Mouse (Mus musculus) hematopoietic stem cell, adult 5-6 weeks (primary cell): ENCODE data around the gene Cfc1. TPM values are rescaled to one million over a fixed set of nuclear protein-coding genes. Genes with fewer than 3 reads are reported as not detected.
A peak's percentile ranks its signal among the peaks of the same experiment; 100 is the strongest.

Experiments used
- ATAC-seq, 2 experiments: fragments of 125-278 bp in 1 of 2; replicated peaks in 1 of 2; 2 replicates each; pipeline ENCODE4 v1.8.0; 2016 to 2017; ENCODE audit warnings: inconsistent platforms in 2 of 2, mild to moderate bottlenecking in 2 of 2, moderate number of reproducible peaks in 2 of 2, low read depth in 1 of 2, moderate TSS enrichment in 1 of 2; ENCODE audit not compliant: low FRiP score in 2 of 2, poor library complexity in 2 of 2, severe bottlenecking in 2 of 2, insufficient read depth in 1 of 2, low TSS enrichment in 1 of 2
- total RNA-seq: library from RNA; stranded (forward); fragments of 172-1452, 232-1000 nt; gene quantifications from 2 replicates; pipeline ENCODE4 v1.2.3, GENCODE M21; 2017

Gene Cfc1
- total RNA-seq: 0.40 and 1.9 TPM in 2 replicates

DNA sequence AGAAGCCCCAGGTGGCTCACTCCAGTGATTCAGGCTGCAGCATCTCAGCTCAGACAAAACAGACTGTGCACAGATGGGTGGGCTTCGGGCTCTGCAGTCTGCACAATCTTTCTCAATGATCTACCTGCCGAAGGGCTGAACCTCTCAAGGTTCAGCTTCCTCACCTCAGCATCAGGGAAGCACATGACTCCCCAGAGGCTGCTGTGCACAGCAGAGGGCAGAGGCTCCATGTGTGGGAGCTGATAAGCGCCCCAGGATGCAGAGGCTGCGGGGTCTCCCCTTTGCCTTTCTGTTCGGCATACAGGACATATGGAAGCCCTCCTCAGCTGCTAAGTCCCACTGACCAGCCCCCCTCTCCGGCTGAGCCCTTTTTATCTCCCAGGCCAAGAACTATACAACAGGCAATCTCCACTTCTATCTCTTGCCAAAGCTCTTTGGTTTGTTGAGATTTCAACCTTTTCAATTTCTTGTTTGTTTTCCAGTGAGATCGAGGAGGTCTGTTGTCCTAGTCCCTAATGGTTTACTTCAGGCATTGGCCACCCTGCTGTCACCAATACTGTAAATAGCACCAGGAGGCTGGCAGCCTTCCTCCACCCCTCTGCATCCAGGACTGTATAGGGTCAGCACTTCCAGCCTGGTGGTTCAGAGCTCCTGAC lies at the start of gene Cfc1:
Gene Cfc1 (plus strand): TSS at position 606 of the 656 bp plus-strand sequence.
- ATAC-seq: peak; percentile 43 to 69

DNA sequence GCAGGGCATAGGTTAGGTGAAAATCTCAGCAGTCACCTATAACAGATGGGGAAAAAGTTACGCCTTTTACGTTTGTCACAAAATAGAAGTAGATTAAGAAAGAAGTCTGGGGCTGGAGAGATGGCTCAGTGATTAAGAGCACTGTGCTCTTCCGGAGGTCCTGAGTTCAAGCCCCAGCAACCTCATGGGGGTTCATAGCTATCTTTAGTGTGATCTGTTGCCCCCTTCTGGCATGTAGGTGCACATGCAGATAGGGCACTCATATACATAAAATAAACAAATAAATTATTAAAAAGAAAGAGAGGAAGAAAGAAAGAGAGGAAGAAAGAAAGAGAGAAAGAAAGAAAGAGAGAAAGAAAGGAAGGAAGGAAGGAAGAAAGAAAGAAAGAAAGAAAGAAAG lies 48.1 kb upstream of the Cfc1 start:
- ATAC-seq: no peak

DNA sequence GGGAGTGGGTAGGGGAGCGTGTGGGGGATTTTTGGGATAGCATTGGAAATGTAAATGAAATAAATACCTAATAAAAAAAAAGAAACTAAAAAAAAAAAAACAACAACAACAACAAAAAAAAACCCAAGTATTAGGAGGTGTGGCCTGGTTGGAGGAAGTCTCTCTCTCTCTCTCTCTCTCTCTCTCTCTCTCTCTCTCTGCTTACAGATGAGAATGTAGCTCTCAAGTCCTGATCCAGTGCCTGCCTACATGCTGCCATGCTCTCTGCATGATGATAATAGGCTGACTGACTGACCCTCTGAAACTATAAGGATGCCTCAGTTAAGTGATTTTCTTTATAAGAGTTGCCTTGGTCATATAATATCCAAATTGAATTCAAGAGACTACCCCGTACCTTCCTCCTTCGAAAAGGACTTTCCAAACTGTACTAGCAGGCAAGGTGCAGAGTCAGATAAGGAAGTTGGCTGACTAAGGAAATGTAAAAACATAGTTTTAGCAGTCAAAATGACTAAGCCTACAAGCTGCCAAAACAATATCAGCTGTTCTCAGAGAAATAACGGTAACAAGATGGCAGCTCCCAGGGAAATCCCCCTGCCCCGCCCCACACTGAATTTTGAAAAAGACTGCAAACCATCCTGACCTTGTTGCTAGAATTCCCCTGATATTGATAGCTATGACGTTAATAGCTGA lies 45.5 kb upstream of the Cfc1 start:
- peak; percentile 19 to 46; a peak in 3 of 4 replicates for ATAC-seq

DNA sequence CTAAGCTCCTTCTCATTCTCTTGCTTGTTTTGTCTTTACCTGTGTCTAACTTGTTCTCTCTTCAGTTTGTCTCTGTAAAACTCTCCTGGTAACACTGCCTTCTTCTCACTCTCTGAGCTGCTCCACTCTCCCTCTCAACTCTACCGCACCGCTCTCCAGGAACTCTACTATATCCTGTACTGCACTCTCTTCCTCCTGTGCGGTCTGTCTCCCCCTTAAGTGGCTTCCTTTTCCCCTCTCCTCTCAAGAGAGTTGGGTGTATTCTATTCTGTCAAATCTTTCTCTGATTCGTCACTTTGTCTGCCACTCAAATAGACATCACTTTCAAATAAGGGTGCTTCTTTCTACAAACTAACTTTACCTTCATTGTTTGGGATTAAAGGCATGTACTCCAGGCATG lies 44.0 kb upstream of the Cfc1 start:
- peak in 1 of 2 experiments; percentile 54; a peak in 1 of 4 replicates for ATAC-seq

DNA sequence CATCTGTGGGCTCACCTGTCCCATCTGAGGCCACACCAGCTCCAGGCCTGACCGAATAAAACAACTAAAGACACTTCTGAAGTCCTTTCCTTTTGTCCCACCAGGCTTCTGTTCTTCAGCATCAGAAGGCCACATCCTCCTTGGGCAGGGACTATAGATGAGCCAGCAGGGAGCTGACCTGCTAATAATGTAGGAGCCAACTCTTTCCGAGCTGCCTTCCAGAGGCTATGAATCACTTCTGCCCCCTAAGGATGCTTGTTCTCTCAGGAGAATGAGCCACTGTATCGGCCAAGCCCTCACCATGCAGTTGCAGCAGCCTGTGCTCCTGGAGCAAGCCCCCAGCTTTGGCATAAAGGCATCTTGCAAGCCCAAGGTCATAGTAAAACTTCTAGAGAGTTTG lies 32.5 kb upstream of the Cfc1 start:
- ATAC-seq: no peak

DNA sequence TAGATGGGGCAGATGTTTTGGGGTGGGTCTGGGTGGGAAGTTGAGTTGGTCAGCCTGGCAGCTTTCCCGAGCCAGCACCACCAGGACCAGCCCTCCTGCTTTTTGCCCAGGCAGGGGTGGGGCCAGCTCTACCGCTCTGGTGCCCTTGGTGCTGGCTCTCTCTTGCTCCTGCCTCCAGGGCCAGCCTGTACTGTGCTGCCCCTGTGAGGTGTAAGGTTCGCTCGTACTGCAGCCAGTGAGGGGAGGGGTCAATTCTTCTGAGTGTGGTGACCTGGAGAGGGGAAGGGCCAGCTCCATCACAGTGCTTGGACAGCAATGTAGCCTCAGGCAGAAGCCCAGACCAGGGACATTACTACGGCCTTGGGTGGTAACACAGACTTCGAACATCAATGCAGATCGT lies 30.1 kb upstream of the Cfc1 start:
- ATAC-seq: no peak

DNA sequence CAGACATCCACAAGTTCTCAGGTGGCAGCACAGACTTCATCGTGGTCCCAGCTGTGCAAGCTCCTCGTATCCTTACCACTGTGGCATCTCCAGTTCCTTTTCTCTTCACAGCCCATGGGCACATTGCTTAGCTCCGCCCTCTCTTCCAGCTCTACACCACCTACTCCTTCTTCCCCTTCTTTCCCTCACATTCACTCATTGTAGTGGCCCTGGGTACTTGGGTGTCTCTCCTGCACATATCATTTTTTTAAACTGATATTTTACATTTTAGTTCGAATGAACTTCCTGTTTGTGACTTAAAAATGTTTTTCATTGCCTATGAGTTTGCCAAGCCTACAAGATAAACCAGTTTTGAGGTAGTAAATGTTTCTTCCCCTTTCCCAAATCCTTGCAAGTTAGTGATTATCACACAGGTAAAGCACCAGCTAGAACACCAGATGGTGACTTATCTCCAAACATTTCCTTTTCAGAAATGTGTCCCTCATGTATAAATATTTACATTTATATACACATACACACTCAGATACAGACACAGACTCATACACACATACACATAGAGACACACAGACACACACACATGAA lies 29.4 kb upstream of the Cfc1 start:
- ATAC-seq: peak; percentile 23 to 37; a peak in 2 of 4 replicates

DNA sequence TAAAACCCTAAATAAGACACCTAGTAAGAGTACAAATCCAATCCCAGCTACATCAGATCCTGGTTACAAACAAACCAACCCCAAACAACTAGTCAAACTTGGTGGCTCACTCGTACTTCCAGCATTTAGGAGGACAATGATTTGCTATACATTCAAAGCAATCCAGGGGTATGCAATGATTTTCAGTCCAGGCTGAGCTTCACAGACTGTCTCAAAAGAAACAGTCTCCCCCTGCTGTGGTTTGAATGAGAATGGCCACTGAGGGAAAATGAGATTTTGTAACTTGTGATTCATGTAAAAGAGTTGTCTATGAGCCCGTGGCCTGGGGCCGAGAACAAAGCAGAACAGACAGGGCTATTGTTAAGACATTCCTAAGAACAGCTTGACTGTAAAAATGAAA lies 27.5 kb upstream of the Cfc1 start:
- no peak for ATAC-seq

DNA sequence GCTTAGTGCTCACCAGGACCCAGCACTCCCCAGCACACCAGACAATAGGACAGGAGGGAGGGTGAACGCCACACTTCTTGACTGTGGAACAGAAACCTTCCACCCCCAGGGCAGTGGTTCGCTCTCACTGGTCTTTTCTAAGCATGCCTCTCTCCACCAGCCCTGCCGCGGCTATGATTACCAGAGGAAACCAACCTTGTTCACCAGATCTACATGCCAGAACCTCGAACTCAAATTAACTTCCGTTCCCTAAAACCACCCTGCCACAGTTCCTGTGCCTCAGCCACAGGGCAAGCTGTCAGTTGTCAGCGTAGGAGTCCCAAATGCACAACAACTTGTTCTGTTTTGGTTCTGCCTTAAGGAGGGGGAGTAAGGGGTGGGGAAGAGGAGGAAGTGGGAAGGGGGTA lies 24.9 kb upstream of the Cfc1 start:
- peak; percentile 88 to 91 for ATAC-seq

DNA sequence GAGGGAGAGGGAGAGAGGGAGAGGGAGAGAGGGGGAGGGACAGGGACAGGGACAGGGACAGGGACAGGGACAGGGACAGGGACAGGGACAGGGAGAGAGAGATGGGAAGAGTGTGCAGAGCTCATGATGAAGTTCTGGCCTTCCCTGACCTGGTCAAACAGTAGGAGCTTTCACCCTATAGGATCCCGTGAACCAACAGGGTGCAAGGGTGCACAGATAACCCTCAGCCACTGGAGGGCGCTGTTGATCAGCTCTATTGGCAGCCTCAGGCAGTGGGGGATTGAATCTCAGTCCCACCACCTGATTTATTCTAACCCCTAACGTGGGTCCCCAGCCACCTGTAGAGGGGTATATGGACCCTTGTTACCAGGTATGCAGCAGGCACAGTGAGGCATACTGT lies 24.4 kb upstream of the Cfc1 start:
- ATAC-seq: peak; percentile 64 to 68

DNA sequence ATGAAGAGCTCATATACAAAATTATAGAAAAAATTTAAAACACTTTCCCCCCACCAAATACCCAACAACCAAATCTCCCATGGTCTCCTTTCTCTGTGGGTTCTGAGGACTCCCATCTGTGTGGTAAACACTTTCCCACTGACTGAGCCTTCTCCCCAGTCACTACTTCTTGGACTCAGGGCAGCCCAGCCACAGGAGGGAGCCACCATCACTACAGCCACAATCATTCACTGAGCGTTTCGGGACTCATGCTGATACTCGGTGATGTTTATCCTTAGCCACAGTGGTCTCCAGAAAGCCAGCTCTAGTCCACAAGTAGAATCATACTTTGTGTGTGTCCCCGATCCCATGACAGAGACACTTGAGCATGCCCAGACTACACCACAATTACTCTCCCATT lies 22.4 kb upstream of the Cfc1 start:
- no peak for ATAC-seq

DNA sequence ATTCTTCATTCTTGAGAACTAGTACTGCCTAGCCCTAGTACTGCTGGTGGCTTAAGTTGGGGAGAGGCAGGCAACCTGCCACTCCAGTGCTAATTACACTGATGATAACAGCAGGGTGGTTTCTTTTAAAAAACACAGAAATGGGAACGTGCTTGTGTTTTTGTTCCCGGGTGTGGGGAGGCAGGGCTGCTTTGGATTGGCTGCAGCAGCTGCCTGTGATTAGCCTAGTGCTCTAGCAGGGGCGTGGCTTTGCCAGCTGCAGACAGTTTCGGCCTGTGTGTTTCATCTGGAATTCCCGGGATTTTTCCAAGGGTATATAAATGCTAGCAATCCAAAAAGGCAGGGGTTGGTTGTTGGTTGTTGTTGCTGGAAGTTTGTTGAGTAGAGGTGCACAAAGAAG lies 18.9 kb upstream of the Cfc1 start:
- ATAC-seq: no peak

DNA sequence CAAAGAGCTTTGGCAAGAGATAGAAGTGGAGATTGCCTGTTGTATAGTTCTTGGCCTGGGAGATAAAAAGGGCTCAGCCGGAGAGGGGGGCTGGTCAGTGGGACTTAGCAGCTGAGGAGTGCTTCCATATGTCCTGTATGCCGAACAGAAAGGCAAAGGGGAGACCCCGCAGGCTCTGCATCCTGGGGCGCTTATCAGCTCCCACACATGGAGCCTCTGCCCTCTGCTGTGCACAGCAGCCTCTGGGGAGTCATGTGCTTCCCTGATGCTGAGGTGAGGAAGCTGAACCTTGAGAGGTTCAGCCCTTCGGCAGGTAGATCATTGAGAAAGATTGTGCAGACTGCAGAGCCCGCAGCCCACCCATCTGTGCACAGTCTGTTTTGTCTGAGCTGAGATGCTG lies 18.2 kb upstream of the Cfc1 start:
- peak; percentile 52 to 72 for ATAC-seq

DNA sequence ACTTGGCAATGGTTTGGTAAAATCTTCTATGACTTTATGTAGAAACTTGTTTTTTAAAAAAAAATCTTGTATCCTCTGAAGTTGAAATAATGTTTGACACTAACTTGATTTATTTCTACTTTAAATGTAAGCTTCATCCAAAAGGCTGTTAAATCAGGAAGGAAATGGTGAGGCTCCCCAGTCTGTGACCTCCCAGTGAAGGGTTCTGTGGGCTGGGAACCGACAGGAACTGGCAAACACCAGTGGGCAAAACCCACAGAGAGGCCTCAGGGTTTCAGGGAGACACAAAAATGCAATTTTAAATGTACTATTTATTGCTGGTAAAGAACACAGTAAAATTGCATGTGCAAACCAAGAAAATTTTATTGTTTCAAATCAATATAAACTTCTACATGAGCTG lies 17.7 kb upstream of the Cfc1 start:
- ATAC-seq: peak; percentile 70 to 72

DNA sequence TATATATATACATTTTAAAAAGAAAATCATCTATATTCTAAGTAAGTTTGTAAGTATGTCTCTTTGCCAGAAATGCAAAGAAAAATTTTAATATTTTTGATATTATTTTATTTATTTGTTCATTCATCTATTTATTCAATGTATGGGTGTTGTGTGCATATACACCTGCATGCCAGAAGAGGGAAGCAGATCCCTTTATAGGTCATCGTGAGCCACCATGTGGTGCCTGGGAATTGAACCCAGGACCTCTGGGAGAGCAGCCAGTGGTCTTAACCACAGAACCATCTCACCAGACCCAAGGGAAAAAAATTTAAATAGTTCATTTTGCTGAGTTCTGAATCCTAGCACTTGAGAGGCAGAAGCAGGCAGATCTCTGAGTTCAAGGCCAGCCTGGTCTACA lies 17.2 kb upstream of the Cfc1 start:
- no peak for ATAC-seq

DNA sequence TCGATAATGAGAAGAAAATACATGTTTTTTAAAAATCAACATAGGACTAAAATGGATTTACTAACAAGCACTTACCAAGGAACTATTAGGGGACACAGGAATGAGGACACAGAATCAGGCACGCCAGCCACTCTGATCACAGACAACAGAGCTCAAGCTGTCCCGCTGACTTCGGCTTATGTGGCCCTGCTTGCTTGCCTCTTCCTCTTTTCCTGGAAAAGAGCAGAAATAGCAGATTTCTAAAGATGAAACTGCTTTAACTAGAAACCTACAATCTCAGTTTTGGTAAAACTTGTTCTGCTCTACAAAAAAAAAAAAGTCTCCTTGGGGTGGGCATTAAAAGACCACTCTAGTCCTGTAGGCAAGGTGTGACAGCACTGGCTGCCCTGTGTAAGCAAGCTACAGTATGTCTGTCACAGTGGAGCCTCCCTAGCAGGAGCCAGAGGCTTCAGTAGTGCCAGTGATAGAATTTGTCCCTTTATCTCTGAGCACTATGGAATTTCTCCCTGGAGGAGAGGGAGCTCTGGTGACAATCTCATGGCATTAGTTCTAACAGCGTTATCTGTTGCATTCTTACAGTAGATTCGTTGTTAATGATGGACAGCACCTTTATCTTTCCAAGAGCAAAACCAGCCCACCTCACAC lies 13.1 kb upstream of the Cfc1 start:
- ATAC-seq: no peak

DNA sequence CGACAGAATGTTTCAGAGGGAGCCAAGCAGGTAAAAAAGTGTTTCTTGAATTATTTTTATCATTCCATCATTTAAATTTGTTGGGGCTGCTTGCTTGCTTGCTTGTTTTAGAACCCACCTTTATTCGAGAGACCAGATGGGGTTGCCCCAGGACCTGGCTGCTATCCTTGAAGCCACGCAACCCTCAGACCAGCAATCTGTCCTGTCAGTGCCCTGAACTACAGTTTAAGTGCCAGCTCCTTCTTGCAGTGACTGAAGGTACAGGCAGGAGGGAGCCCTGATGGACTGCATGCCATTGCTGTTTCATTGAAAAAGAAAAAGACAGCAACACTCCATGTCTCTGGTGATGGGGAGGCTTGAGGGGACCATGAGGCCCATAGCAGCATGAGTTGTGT lies 12.6 kb upstream of the Cfc1 start:
- ATAC-seq: no peak

DNA sequence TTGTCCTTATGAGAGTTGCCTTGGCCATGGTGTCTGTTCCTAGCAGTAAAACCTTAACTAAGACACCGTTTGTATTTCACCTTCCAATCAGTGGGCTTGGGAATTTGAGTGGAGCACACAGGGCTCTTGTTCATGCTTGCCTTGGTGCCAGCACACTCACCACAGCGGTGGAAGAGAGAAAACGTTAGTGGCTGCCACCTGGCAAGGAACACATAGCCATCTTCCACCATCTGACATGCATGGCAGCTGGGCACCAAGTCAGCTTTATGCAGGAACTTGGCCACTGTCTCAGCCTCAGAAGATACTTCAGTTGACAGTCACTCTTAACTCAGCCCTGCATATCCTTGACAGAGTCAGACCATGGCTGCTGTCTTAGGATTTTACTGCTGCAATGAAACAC lies 11.8 kb upstream of the Cfc1 start:
- ATAC-seq: no peak
